Mouse (Mus musculus) C3H10T1/2 (cell line): ENCODE measurements around the gene Tspan15. TPM values are rescaled to one million over a fixed set of nuclear protein-coding genes. Genes with fewer than 3 reads are reported as not detected.

ENCODE experiments used
- polyA plus RNA-seq, 2 experiments: library from polyadenylated mRNA; unstranded; fragments of >200 nt; fragmentation: generic; extraction: Trizol; gene quantifications; one replicate each; pipeline ENCODE4 v1.2.1; 2012; ENCODE audit warnings: missing spikeins in 2 of 2

Tspan15 gene
- 10 to 100 TPM; 14.8 to 54.7 TPM for polyA plus RNA-seq

GRCm38 (mm10) chr10:62230708-62231394 lies at the start of gene Tspan15:
Tspan15 (minus strand) TSS chr10:62231251.

GRCm38 (mm10) chr10:62252000-62252488 lies 21.0 kb upstream of the Tspan15 start, which contains the start of gene Tacr2:
Tacr2 (plus strand) TSS chr10:62252438.

GRCm38 (mm10) chr10:62143820-62144219 lies 87.2 kb downstream of the Tspan15 start, which contains the start of gene Fam241b:
Fam241b (minus strand) TSS chr10:62143920.

Other genes with a start within 250 kb of the Tspan15 start
- not detected for gene Neurog3, start 98.2 kb downstream of the Tspan15 start, polyA plus RNA-seq
- gene Fam241b, start 87.3 kb downstream of the Tspan15 start, polyA plus RNA-seq: under 1 TPM; 0.37 to 0.94 TPM
- under 1 TPM; 0.33 to 0.65 TPM for gene Tacr2, start 21.2 kb upstream of the Tspan15 start, polyA plus RNA-seq
- 100 to 1,000 TPM in 1 of 2 experiments, 10 to 100 TPM in 1; 73.6 to 115 TPM for gene Hk1, start 148.7 kb upstream of the Tspan15 start, polyA plus RNA-seq
- under 1 TPM in 1 of 2 experiments, not detected in 1; 0.21 TPM for gene Hkdc1, start 191.2 kb upstream of the Tspan15 start, polyA plus RNA-seq
- under 1 TPM; 0.15 to 0.20 TPM for gene 4930507D05Rik, start 218.2 kb upstream of the Tspan15 start, polyA plus RNA-seq
- 10 to 100 TPM; 25.6 to 26.5 TPM for gene Supv3l1, start 218.5 kb upstream of the Tspan15 start, polyA plus RNA-seq